Mouse (Mus musculus) heart, embryonic 13.5 days (tissue): Measurements from ENCODE around the gene Icam1. TPM values are rescaled to one million over a fixed set of nuclear protein-coding genes. Genes with fewer than 3 reads are reported as not detected.

Source experiments
- ATAC-seq: fragments of 200-750 bp; cut with Nextera tagmentation; 2 replicates; pipeline ENCODE4 v1.8.0; 2017; ENCODE audit warnings: moderate TSS enrichment; ENCODE audit not compliant: insufficient number of reproducible peaks, low FRiP score, low TSS enrichment; ENCODE audit errors: extremely low read depth
- H3K27ac ChIP-seq: fragments of 300-500 bp; sonication (generic); replicated peaks from 2 replicates; pipeline ENCODE4 v1.5.1; 2015; ENCODE audit warnings: moderate library complexity, mild to moderate bottlenecking, inconsistent platforms
- H3K27me3 ChIP-seq: fragments of 300-500 bp; sonication (generic); replicated peaks from 2 replicates; pipeline ENCODE4 v1.6.1; 2015; ENCODE audit warnings: mild to moderate bottlenecking, inconsistent platforms
- H3K36me3 ChIP-seq: fragments of 300-500 bp; sonication (generic); 2 replicates; pipeline ENCODE4 v1.6.1; 2015; ENCODE audit warnings: mild to moderate bottlenecking, inconsistent platforms
- H3K4me1 ChIP-seq: fragments of 300-500 bp; sonication (generic); 2 replicates; pipeline ENCODE4 v1.6.1; 2015; ENCODE audit warnings: inconsistent platforms
- H3K4me2 ChIP-seq: fragments of 300-500 bp; sonication (generic); 2 replicates; pipeline ENCODE4 v1.6.1; 2015; ENCODE audit warnings: inconsistent platforms, mild to moderate bottlenecking, moderate library complexity
- H3K4me3 ChIP-seq: fragments of 300-500 bp; sonication (generic); 2 replicates; pipeline ENCODE4 v1.5.1; 2015; ENCODE audit warnings: moderate library complexity, mild to moderate bottlenecking, inconsistent platforms
- H3K9ac ChIP-seq: fragments of 300-500 bp; sonication (generic); 2 replicates; pipeline ENCODE4 v1.6.1; 2015; ENCODE audit warnings: inconsistent platforms, mild to moderate bottlenecking, moderate library complexity
- H3K9me3 ChIP-seq: fragments of 300-500 bp; sonication (generic); 2 replicates; pipeline ENCODE4 v1.6.1; 2016; ENCODE audit warnings: inconsistent platforms
- WGBS: fragments of 180-500 bp; shearing (Covaris S2); methylation state at CpG from one replicate; pipeline ENCODE4 v1.1.7; 2015; ENCODE audit warnings: mixed read lengths; 5-methylcytosine and 5-hydroxymethylcytosine counted together
- polyA plus RNA-seq: library from polyadenylated mRNA; unstranded; fragments of >200 nt; fragmentation: Nextera tagmentation; extraction: Ambion mirVana; gene quantifications from 2 replicates; pipeline ENCODE4 v1.2.1, GENCODE M21; 2015

The Icam1 gene
- polyA plus RNA-seq, 1 experiment from 2014 or later: 11.6 TPM

GRCm38 (mm10) chr9:21026849-21027248, 11.1 kb downstream of the Icam1 start:
- H3K9ac ChIP-seq: no peak overlapping the region
- no peaks in the 10 kb centered on the region for H3K9me3 ChIP-seq
- no peak for ATAC-seq
- WGBS: 74% methylated on average over 12 of the region's 12 CpGs
- H3K27ac ChIP-seq: no peak overlapping the region
- no peak overlapping the region for H3K4me2 ChIP-seq
- H3K4me1 ChIP-seq: peaks cover 31% of the 10 kb centered on the region
- H3K27me3 ChIP-seq: peaks cover 53% of the 10 kb centered on the region
- H3K4me3 ChIP-seq: no peak overlapping the region
- no peaks in the 10 kb centered on the region for H3K36me3 ChIP-seq

GRCm38 (mm10) chr9:21027774-21028290, 12.0 kb downstream of the Icam1 start:
- no peak for ATAC-seq
- no peak overlapping the region for H3K27ac ChIP-seq
- 56% methylated on average over 8 of the region's 8 CpGs for WGBS
- H3K9ac ChIP-seq: no peak overlapping the region
- H3K4me1 ChIP-seq: peaks cover 41% of the 10 kb centered on the region
- H3K36me3 ChIP-seq: no peaks in the 10 kb centered on the region
- H3K4me3 ChIP-seq: no peak overlapping the region
- H3K9me3 ChIP-seq: no peaks in the 10 kb centered on the region
- H3K4me2 ChIP-seq: no peak overlapping the region
- peaks cover 63% of the 10 kb centered on the region for H3K27me3 ChIP-seq

- ATAC-seq: no peak
- no peak overlapping the region for H3K4me3 ChIP-seq
- no peak overlapping the region for H3K27ac ChIP-seq
- no peaks in the 10 kb centered on the region for H3K36me3 ChIP-seq
- H3K9ac ChIP-seq: 0 out of 2 replicates have a peak overlapping the region, but pooled peaks have one; percentile 75
- H3K4me1 ChIP-seq: peaks cover 49% of the 10 kb centered on the region
- WGBS: 66% methylated on average over 6 of the region's 6 CpGs
- H3K4me2 ChIP-seq: peak overlapping the region; percentile 98
- peaks cover 71% of the 10 kb centered on the region for H3K27me3 ChIP-seq
- no peaks in the 10 kb centered on the region for H3K9me3 ChIP-seq
These were observed 12.8 kb downstream of the Icam1 start for GRCm38 (mm10) chr9:21028560-21029110.

GRCm38 (mm10) chr9:21029291-21030054, 13.7 kb downstream of the Icam1 start, which contains the start of gene Icam4:
TSS of gene Icam4 (plus strand) at chr9:21029373.
- ATAC-seq: peak; percentile 40; the same call in 1 of the 2 replicates
- Histone ChIP-seq H3K36me3 (no peaks in the 10 kb centered on the region), H3K9me3 (no peaks in the 10 kb centered on the region), H3K9ac (peak within 1 kb of the TSS; percentile 75), H3K4me3 (peak within 1 kb of the TSS; percentile 60), H3K4me1 (peaks cover 51% of the 10 kb centered on the region), H3K27ac (peak within 1 kb of the TSS; percentile 33; the same call in 1 of the 2 replicates), H3K4me2 (peak within 1 kb of the TSS; percentile 98), H3K27me3 (peaks cover 79% of the 10 kb centered on the region)
- WGBS: under 1% methylated on average over 37 of the region's 37 CpGs

GRCm38 (mm10) chr9:21030055-21030600, 14.3 kb downstream of the Icam1 start:
- H3K36me3 ChIP-seq: no peaks in the 10 kb centered on the region
- H3K9ac ChIP-seq: peak overlapping the region; percentile 69
- no peak for ATAC-seq
- H3K4me3 ChIP-seq: peak overlapping the region; percentile 60
- peak overlapping the region; percentile 98 for H3K4me2 ChIP-seq
- H3K27me3 ChIP-seq: peaks cover 86% of the 10 kb centered on the region
- 17% methylated on average over 22 of the region's 22 CpGs for WGBS
- H3K9me3 ChIP-seq: no peaks in the 10 kb centered on the region
- H3K27ac ChIP-seq: peak overlapping the region; percentile 33; the same call in 1 of the 2 replicates
- H3K4me1 ChIP-seq: peaks cover 57% of the 10 kb centered on the region

GRCm38 (mm10) chr9:21030781-21031250, 15.0 kb downstream of the Icam1 start:
- Histone ChIP-seq H3K4me2 (peak overlapping the region; percentile 98), H3K9me3 (no peaks in the 10 kb centered on the region), H3K27me3 (peaks cover 88% of the 10 kb centered on the region), H3K9ac (peak overlapping the region; percentile 71), H3K4me3 (peak overlapping the region; percentile 60), H3K27ac (0 out of 2 replicates have a peak overlapping the region, but pooled peaks have one; percentile 13), H3K36me3 (no peaks in the 10 kb centered on the region), H3K4me1 (peaks cover 60% of the 10 kb centered on the region)
- ATAC-seq: peak; percentile 33; the same call in 1 of the 2 replicates
- 0% methylated on average over 13 of the region's 13 CpGs for WGBS

- H3K27ac ChIP-seq: 0 out of 2 replicates have a peak overlapping the region, but pooled peaks have one; percentile 13
- peak overlapping the region; percentile 71 for H3K9ac ChIP-seq
- H3K27me3 ChIP-seq: peaks cover 88% of the 10 kb centered on the region
- WGBS: under 1% methylated on average over 36 of the region's 36 CpGs
- peak overlapping the region; percentile 98 for H3K4me2 ChIP-seq
- H3K9me3 ChIP-seq: no peaks in the 10 kb centered on the region
- H3K4me1 ChIP-seq: peaks cover 65% of the 10 kb centered on the region
- no peaks in the 10 kb centered on the region for H3K36me3 ChIP-seq
- peak overlapping the region; percentile 60 for H3K4me3 ChIP-seq
- ATAC-seq: no peak
These were observed 15.6 kb downstream of the Icam1 start for GRCm38 (mm10) chr9:21031251-21031895.

GRCm38 (mm10) chr9:21031896-21032351, 16.1 kb downstream of the Icam1 start, which contains the start of gene Icam5:
TSS of gene Icam5 (plus strand) at chr9:21032073.
- peaks cover 88% of the 10 kb centered on the region for H3K27me3 ChIP-seq
- no peaks in the 10 kb centered on the region for H3K36me3 ChIP-seq
- ATAC-seq: no peak
- peak within 1 kb of the TSS; percentile 98 for H3K4me2 ChIP-seq
- peaks cover 70% of the 10 kb centered on the region for H3K4me1 ChIP-seq
- no peaks in the 10 kb centered on the region for H3K9me3 ChIP-seq
- peak within 1 kb of the TSS; percentile 60 for H3K4me3 ChIP-seq
- 0 out of 2 replicates have a peak within 1 kb of the TSS, but pooled peaks have one; percentile 13 for H3K27ac ChIP-seq
- WGBS: 1% methylated on average over 35 of the region's 35 CpGs
- H3K9ac ChIP-seq: peak within 1 kb of the TSS; percentile 78

- no peak for ATAC-seq
- no peaks in the 10 kb centered on the region for H3K9me3 ChIP-seq
- peaks cover 88% of the 10 kb centered on the region for H3K27me3 ChIP-seq
- WGBS: 2% methylated on average over 7 of the region's 7 CpGs
- no peak overlapping the region for H3K27ac ChIP-seq
- H3K4me1 ChIP-seq: peaks cover 76% of the 10 kb centered on the region
- no peaks in the 10 kb centered on the region for H3K36me3 ChIP-seq
- peak overlapping the region; percentile 78 for H3K9ac ChIP-seq
- H3K4me3 ChIP-seq: peak overlapping the region; percentile 60
- peak overlapping the region; percentile 98 for H3K4me2 ChIP-seq
These were observed 16.7 kb downstream of the Icam1 start for GRCm38 (mm10) chr9:21032491-21032890.

- H3K27me3 ChIP-seq: peaks cover 88% of the 10 kb centered on the region
- peak overlapping the region; percentile 98 for H3K4me2 ChIP-seq
- peak overlapping the region; percentile 78 for H3K9ac ChIP-seq
- H3K27ac ChIP-seq: no peak overlapping the region
- 2% methylated on average over 34 of the region's 34 CpGs for WGBS
- no peaks in the 10 kb centered on the region for H3K36me3 ChIP-seq
- peaks cover 82% of the 10 kb centered on the region for H3K4me1 ChIP-seq
- H3K9me3 ChIP-seq: no peaks in the 10 kb centered on the region
- peak; percentile 57; the same call in 1 of the 2 replicates for ATAC-seq
- peak overlapping the region; percentile 60 for H3K4me3 ChIP-seq
These were observed 17.4 kb downstream of the Icam1 start for GRCm38 (mm10) chr9:21033136-21033535.
